Mouse (Mus musculus) thymus, adult 2 months (tissue): ENCODE data around the gene Adcy3.

ENCODE experiments used
- CTCF ChIP-seq: fragments of 200-500 bp; IDR thresholded peaks from 2 replicates; pipeline ENCODE4 v1.5.1; 2012; ENCODE audit warnings: mild to moderate bottlenecking, control low read depth, low read length, moderate library complexity, borderline replicate concordance; ENCODE audit not compliant: control insufficient read depth, poor library complexity, insufficient read depth; ENCODE audit errors: extremely low read depth
- POLR2A ChIP-seq: fragments of 200-500 bp; IDR thresholded peaks from 2 replicates; pipeline ENCODE4 v1.6.1; 2012; ENCODE audit warnings: mild to moderate bottlenecking, low read length, control low read depth, moderate library complexity; ENCODE audit not compliant: control insufficient read depth, poor library complexity, insufficient read depth; ENCODE audit errors: extremely low read depth

- TF ChIP-seq CTCF (no peak), POLR2A (no peak)
Observed at GRCm38 (mm10) chr12:4117579-4117978, 15.3 kb upstream of the Adcy3 start.
